Mouse (Mus musculus) bone marrow, adult 2 months (tissue): ENCODE data around the gene Myl10. TPM values are rescaled to one million over a fixed set of nuclear protein-coding genes. Genes with fewer than 3 reads are reported as not detected.

Source experiments
- H3K27ac ChIP-seq: fragments of 200-500 bp; 2 replicates; pipeline ENCODE4 v1.5.1; 2012; ENCODE audit warnings: low read depth, mild to moderate bottlenecking, control low read depth, inconsistent platforms, low read length; ENCODE audit not compliant: control insufficient read depth, poor library complexity, insufficient read depth
- H3K4me1 ChIP-seq: fragments of 200-500 bp; 2 replicates; pipeline ENCODE4 v1.6.1; 2011; ENCODE audit warnings: low read length; ENCODE audit not compliant: control insufficient read depth, insufficient read depth
- H3K4me3 ChIP-seq: fragments of 200-500 bp; replicated peaks from 2 replicates; pipeline ENCODE3; 2011; ENCODE audit warnings: mild to moderate bottlenecking, low read depth, low read length, control low read depth; ENCODE audit not compliant: control insufficient read depth
- CTCF ChIP-seq: fragments of 200-500 bp; IDR thresholded peaks from 2 replicates; pipeline ENCODE4 v1.5.1; 2011; ENCODE audit warnings: low read length, control low read depth; ENCODE audit not compliant: control insufficient read depth, insufficient read depth
- POLR2A ChIP-seq: fragments of 200-500 bp; IDR thresholded peaks from 2 replicates; pipeline ENCODE4 v1.6.1; 2011; ENCODE audit warnings: low read depth, mild to moderate bottlenecking, control low read depth, low read length, borderline replicate concordance; ENCODE audit not compliant: control insufficient read depth
- WGBS: fragments of 180-500 bp; shearing (Covaris S2); methylation state at CpG from one replicate; pipeline ENCODE4 v1.1.7; 2018; 5-methylcytosine and 5-hydroxymethylcytosine counted together
- polyA plus RNA-seq: library from polyadenylated mRNA; stranded (reverse); fragments of >200 nt; gene quantifications from 2 replicates; pipeline ENCODE4 v1.2.4, GENCODE M21; 2011; ENCODE audit warnings: low replicate concordance; ENCODE audit not compliant: missing spikeins, insufficient read depth, insufficient read length

Gene Myl10
- polyA plus RNA-seq, 1 experiment = not detected

GRCm38 (mm10) chr5:136738918-136739317, 46.0 kb downstream of the Myl10 start:
- H3K4me3 ChIP-seq = no peak overlapping the region
- WGBS = 49% methylated on average over 6 of the region's 6 CpGs
- TF ChIP-seq CTCF (no peak), POLR2A (no peak)

DNA sequence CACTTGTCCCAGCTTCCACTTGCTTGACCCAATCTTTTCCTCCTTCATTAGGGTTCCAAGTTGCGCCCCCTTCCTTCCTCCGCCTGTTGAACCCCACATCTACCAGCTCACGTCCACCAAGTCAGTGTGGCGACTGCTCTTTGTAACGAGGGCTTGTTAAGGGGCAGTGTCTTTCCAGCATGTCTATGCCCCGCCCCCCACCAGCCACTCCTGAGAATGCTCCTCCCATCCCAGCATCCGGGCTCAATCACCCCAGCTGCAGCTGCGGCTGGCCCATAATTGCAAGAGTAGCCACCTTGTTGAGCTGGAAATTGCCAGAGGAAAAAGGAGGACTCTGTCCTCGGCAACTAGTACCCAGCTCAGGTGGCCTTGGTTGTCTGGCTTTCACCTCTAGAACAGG, 53.6 kb downstream of the Myl10 start:
- no peak for TF ChIP-seq CTCF
- no peak for TF ChIP-seq POLR2A
- no peak overlapping the region for H3K4me3 ChIP-seq
- no peak overlapping the region for H3K27ac ChIP-seq
- WGBS = 68% methylated on average over 9 of the region's 9 CpGs
- H3K4me1 ChIP-seq = no peaks in the 10 kb centered on the region

More at GRCm38 (mm10) chr5:136738918-136739317, 46.0 kb downstream of the Myl10 start:
- Histone ChIP-seq H3K27ac (no peak overlapping the region), H3K4me1 (no peaks in the 10 kb centered on the region)

Other genes with a start within 250 kb of the Myl10 start
- gene Cux1, start 125.7 kb upstream of the Myl10 start, polyA plus RNA-seq = 18.4 and 37.1 TPM in 2 replicates
- gene Col26a1, start 190.1 kb downstream of the Myl10 start, polyA plus RNA-seq = not detected in 2 replicates
- 1.7 and 10.7 TPM in 2 replicates for gene Ift22, start 215.0 kb downstream of the Myl10 start, polyA plus RNA-seq